ENCODE assay signal across 16 mouse cellular contexts in genomic region chr11:43158814-43159213, GRCm38 (mm10). TPM values are rescaled to one million over a fixed set of nuclear protein-coding genes. Genes with fewer than 3 reads are reported as not detected.
"Had no signal": no experiment of that assay in that cellular context is flagged by ENCODE, and none has a peak within 500 bp of the region (broad histone marks: within the 10 kb centered on the region; RNA-seq: fewer than 3 reads in every experiment).

No protein-coding gene starts in this region.

- H3K9ac ChIP-seq: lung, embryonic 15.5 days; midbrain, embryonic 13.5 days; midbrain, embryonic 15.5 days; neural tube, embryonic 12.5 days had no signal

- ATAC-seq: lung, postnatal 0 days; midbrain, embryonic 13.5 days; midbrain, embryonic 15.5 days had no signal

- H3K4me1 ChIP-seq: lung, embryonic 15.5 days; megakaryocyte, embryonic 14.5 days; midbrain, embryonic 13.5 days; midbrain, embryonic 15.5 days; neural tube, embryonic 12.5 days had no signal

- H3K27me3 ChIP-seq: lung, embryonic 15.5 days; megakaryocyte, embryonic 14.5 days; midbrain, embryonic 13.5 days; midbrain, embryonic 15.5 days; neural tube, embryonic 12.5 days had no signal

- H3K4me2 ChIP-seq: lung, embryonic 15.5 days; midbrain, embryonic 11.5 days; midbrain, embryonic 13.5 days; midbrain, embryonic 15.5 days; neural tube, embryonic 12.5 days had no signal

- H3K4me3 ChIP-seq: lung, embryonic 15.5 days; megakaryocyte, embryonic 14.5 days; midbrain, embryonic 13.5 days; midbrain, embryonic 15.5 days; neural tube, embryonic 12.5 days had no signal

- H3K36me3 ChIP-seq: lung, embryonic 15.5 days; midbrain, embryonic 13.5 days; midbrain, embryonic 15.5 days; neural tube, embryonic 12.5 days had no signal

- H3K9me3 ChIP-seq: lung, embryonic 15.5 days; megakaryocyte, embryonic 14.5 days; midbrain, embryonic 13.5 days; midbrain, embryonic 15.5 days; neural tube, embryonic 12.5 days had no signal

- H3K27ac ChIP-seq: lung, embryonic 15.5 days; macrophage; midbrain, embryonic 13.5 days; midbrain, embryonic 15.5 days; neural tube, embryonic 12.5 days had no signal

- DNase-seq: lung, adult 2 months; lung, postnatal 14 days; lung, postnatal 36 days; right cerebral cortex, postnatal 14 days; spleen, adult 18-20 months; thymus, adult 18-20 months; thymus, postnatal 14 days; thymus, postnatal 36 days had no signal

RNA-seq across cellular contexts. Expression of gene Atp10b, which starts 9.1 kb away (rescaled TPM):
- polyA plus RNA-seq: macrophage had no signal
